Mouse (Mus musculus): ENCODE data around the gene Sema4d.

DNA sequence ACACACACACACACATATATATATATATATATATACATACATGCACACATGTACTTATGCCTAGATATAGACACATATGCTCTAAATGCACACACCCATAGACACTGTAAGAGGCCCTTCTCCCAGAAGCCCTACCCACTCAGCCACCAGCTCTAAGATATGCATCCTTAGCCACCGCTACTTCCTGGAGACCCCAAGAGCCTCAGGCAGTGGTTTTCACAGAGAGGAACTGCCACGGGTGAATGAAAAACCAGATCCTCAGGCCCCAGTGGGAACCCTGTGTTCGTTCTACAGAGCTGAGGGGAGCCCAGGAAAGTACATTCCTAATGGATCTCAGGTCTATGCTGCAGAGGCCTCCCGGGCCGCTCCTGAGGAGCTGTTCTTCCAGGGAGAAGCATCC, 28.2 kb downstream of the Sema4d start:
- TF ChIP-seq CTCF (IDR thresholded peaks at IDR 0.05; ENCODE audit: low read depth) (no peak), EP300 (optimal IDR thresholded peaks at IDR 0.05) (no peak)
